Mouse (Mus musculus) kidney, adult 11 months (tissue): ENCODE measurements around the gene Mob1a.
A peak's percentile ranks its signal among the peaks of the same experiment; 100 is the strongest.

ENCODE experiments used
- DNase-seq: peaks from one replicate; pipeline ENCODE4 v3.0.0; 2022

Gene Mob1a

DNA sequence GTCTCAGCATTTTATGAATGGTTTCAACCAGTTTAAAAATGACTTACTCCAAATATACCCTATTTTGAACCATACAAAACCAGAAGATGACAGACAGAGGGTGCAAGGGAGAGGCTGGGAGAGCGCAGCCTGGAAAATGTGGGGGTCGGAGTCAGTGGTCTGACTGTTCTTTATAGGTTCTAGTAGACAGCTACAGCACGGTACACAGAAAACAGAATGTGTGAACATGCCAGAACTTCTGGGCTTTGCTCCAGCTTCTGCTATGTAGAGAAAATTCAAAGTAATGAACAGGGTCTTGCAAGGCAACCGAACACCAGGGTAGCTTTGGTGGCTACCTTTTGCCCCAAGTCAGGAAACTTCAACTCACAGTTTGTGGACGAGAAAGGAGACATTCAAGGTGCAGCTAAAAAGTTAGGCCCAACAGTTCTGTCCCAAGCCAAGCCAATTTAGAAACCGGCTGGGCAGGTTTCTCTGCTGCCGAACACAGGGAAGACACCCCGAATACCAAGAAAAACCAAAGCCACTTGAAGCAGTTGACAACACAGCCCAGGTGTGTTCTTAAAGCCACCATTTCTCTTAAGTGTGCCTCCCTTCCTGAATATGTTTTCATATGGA is 66.5 kb downstream of the Mob1a start:
- DNase-seq = peak; percentile 30
